In genomic region chr6:117552006-117552667, GRCm38 (mm10) we compare ENCODE assay signal across 9 mouse cellular contexts.
DNase-seq lines count a peak whose midpoint lies in the region; ATAC-seq and TF ChIP-seq lines count a peak whose summit lies in the region.
"Had no signal": no experiment of that assay in that cellular context is flagged by ENCODE, and none has a peak within 500 bp of the region (broad histone marks: within the 10 kb centered on the region; RNA-seq: fewer than 3 reads in every experiment).

No protein-coding gene starts in this region.

- DNase-seq in liver, adult 2 months (ENCODE audit: extremely low read depth, low read depth, low spot score) = peak; percentile 15
- peak; percentile 78 for DNase-seq in forebrain, embryonic 14.5 days (ENCODE audit: low spot score)
- DNase-seq in hindbrain, embryonic 11.5 days (ENCODE audit: low spot score) = peak; percentile 35
- DNase-seq in thymus, postnatal 25 days = no peak

- no peaks in the 10 kb centered on the region for H3K4me1 ChIP-seq in liver, adult 2 months (ENCODE audit: control insufficient read depth, insufficient read depth, low read length)
- no peaks in the 10 kb centered on the region for H3K4me1 ChIP-seq in liver, embryonic 12.5 days
- H3K4me1 ChIP-seq in forebrain, embryonic 14.5 days (ENCODE audit: control insufficient read depth, insufficient read depth, low read length) = no peaks in the 10 kb centered on the region
- H3K4me1 ChIP-seq in hindbrain, embryonic 11.5 days (replicated peaks; ENCODE audit: control insufficient read depth, insufficient read depth, low read length) = no peaks in the 10 kb centered on the region
- peaks cover 10% of the 10 kb centered on the region for H3K4me1 ChIP-seq in lung, embryonic 15.5 days
- peaks cover 9% of the 10 kb centered on the region; the same call in 1 of the 2 replicates for H3K4me1 ChIP-seq in stomach, embryonic 15.5 days

- no peaks in the 10 kb centered on the region for H3K9me3 ChIP-seq in liver, embryonic 12.5 days (replicated peaks)
- no peaks in the 10 kb centered on the region for H3K9me3 ChIP-seq in forebrain, embryonic 14.5 days (replicated peaks; ENCODE audit: control insufficient read depth, low read length)
- H3K9me3 ChIP-seq in hindbrain, embryonic 11.5 days (ENCODE audit: control insufficient read depth, low read length) = no peaks in the 10 kb centered on the region
- H3K9me3 ChIP-seq in lung, embryonic 15.5 days = no peaks in the 10 kb centered on the region
- H3K9me3 ChIP-seq in stomach, embryonic 15.5 days = no peaks in the 10 kb centered on the region

- ATAC-seq in liver, embryonic 12.5 days = no peak
- ATAC-seq in forebrain, embryonic 14.5 days = peak; percentile 90
- ATAC-seq in hindbrain, embryonic 11.5 days (ENCODE audit: low FRiP score) = peak; percentile 77
- peak; percentile 89 for ATAC-seq in lung, embryonic 15.5 days (ENCODE audit: borderline replicate concordance, extremely low read depth, low FRiP score, low TSS enrichment)
- peak; percentile 83 for ATAC-seq in stomach, embryonic 15.5 days (ENCODE audit: insufficient read depth, low FRiP score, low read depth)
- no peak for ATAC-seq in activated CD4-positive, CD25-positive, alpha-beta regulatory T cell, adult 4 months

- H3K4me3 ChIP-seq in liver, adult 2 months (ENCODE audit: insufficient read depth, low read depth, low read length) = no peak overlapping the region
- no peak overlapping the region for H3K4me3 ChIP-seq in liver, embryonic 12.5 days
- no peak overlapping the region for H3K4me3 ChIP-seq in forebrain, embryonic 14.5 days (ENCODE audit: low read depth, low read length)
- no peak overlapping the region for H3K4me3 ChIP-seq in hindbrain, embryonic 11.5 days (ENCODE audit: low read depth, low read length)
- H3K4me3 ChIP-seq in lung, embryonic 15.5 days = no peak overlapping the region
- H3K4me3 ChIP-seq in stomach, embryonic 15.5 days (replicated peaks) = no peak overlapping the region

- no peaks in the 10 kb centered on the region for H3K79me2 ChIP-seq in liver, adult 2 months (ENCODE audit: control insufficient read depth, insufficient read depth, low read length)

- H3K27me3 ChIP-seq in liver, adult 2 months (ENCODE audit: control insufficient read depth, insufficient read depth, low read length) = no peaks in the 10 kb centered on the region
- no peaks in the 10 kb centered on the region for H3K27me3 ChIP-seq in liver, embryonic 12.5 days (replicated peaks)
- no peaks in the 10 kb centered on the region for H3K27me3 ChIP-seq in forebrain, embryonic 14.5 days (replicated peaks; ENCODE audit: control insufficient read depth, insufficient read depth, low read length)
- H3K27me3 ChIP-seq in hindbrain, embryonic 11.5 days (ENCODE audit: control insufficient read depth, insufficient read depth, low read length) = no peaks in the 10 kb centered on the region
- H3K27me3 ChIP-seq in lung, embryonic 15.5 days = no peaks in the 10 kb centered on the region
- H3K27me3 ChIP-seq in stomach, embryonic 15.5 days (replicated peaks) = no peaks in the 10 kb centered on the region

- no peak overlapping the region for H3K9ac ChIP-seq in liver, adult 2 months (ENCODE audit: low read depth, low read length)
- no peak overlapping the region for H3K9ac ChIP-seq in liver, embryonic 12.5 days
- H3K9ac ChIP-seq in forebrain, embryonic 14.5 days (ENCODE audit: low read length) = no peak overlapping the region
- H3K9ac ChIP-seq in hindbrain, embryonic 11.5 days (ENCODE audit: low read depth, low read length) = no peak overlapping the region
- H3K9ac ChIP-seq in lung, embryonic 15.5 days = no peak overlapping the region
- no peak overlapping the region for H3K9ac ChIP-seq in stomach, embryonic 15.5 days

- no peak overlapping the region for H3K4me2 ChIP-seq in liver, embryonic 12.5 days
- no peak overlapping the region for H3K4me2 ChIP-seq in forebrain, embryonic 14.5 days (ENCODE audit: low read length)
- no peak overlapping the region for H3K4me2 ChIP-seq in hindbrain, embryonic 11.5 days (replicated peaks; ENCODE audit: low read depth, low read length)
- H3K4me2 ChIP-seq in lung, embryonic 15.5 days = no peak overlapping the region
- H3K4me2 ChIP-seq in stomach, embryonic 15.5 days = no peak overlapping the region

- no peak for TF ChIP-seq CTCF in liver, adult 2 months (IDR thresholded peaks at IDR 0.05; ENCODE audit: low read depth, low read length)

- WGBS in liver, adult 2 months = 56% methylated on average over 6 of the region's 6 CpGs
- WGBS in liver, embryonic 12.5 days (ENCODE audit: insufficient replicate concordance) = 33% methylated on average over 6 of the region's 6 CpGs
- 6% methylated on average over 6 of the region's 6 CpGs for WGBS in forebrain, embryonic 14.5 days
- WGBS in hindbrain, embryonic 11.5 days = 27% methylated on average over 6 of the region's 6 CpGs
- WGBS in lung, embryonic 15.5 days = 12% methylated on average over 6 of the region's 6 CpGs
- 11% methylated on average over 6 of the region's 6 CpGs for whole genome bisulfite sequencing in stomach, embryonic 15.5 days

- H3K36me3 ChIP-seq in liver, adult 2 months (ENCODE audit: control insufficient read depth, insufficient read depth, low read length) = no peaks in the 10 kb centered on the region
- H3K36me3 ChIP-seq in liver, embryonic 12.5 days = no peaks in the 10 kb centered on the region
- H3K36me3 ChIP-seq in forebrain, embryonic 14.5 days (ENCODE audit: control insufficient read depth, insufficient read depth, low read length) = no peaks in the 10 kb centered on the region
- no peaks in the 10 kb centered on the region for H3K36me3 ChIP-seq in hindbrain, embryonic 11.5 days (ENCODE audit: control insufficient read depth, insufficient read depth, low read length)
- no peaks in the 10 kb centered on the region for H3K36me3 ChIP-seq in lung, embryonic 15.5 days
- H3K36me3 ChIP-seq in stomach, embryonic 15.5 days = no peaks in the 10 kb centered on the region
- H3K36me3 ChIP-seq: G1E had no signal

- no peak for TF ChIP-seq POLR2A in liver, adult 2 months (IDR thresholded peaks at IDR 0.05; ENCODE audit: extremely low read depth, insufficient read depth, low read length)

- H3K27ac ChIP-seq in liver, adult 2 months (replicated peaks; ENCODE audit: insufficient read depth, low read depth, low read length) = no peak overlapping the region
- no peak overlapping the region for H3K27ac ChIP-seq in liver, embryonic 12.5 days
- H3K27ac ChIP-seq in forebrain, embryonic 14.5 days (ENCODE audit: low read depth, low read length) = no peak overlapping the region
- no peak overlapping the region for H3K27ac ChIP-seq in hindbrain, embryonic 11.5 days (ENCODE audit: low read depth, low read length)
- peak overlapping the region; percentile 42 for H3K27ac ChIP-seq in lung, embryonic 15.5 days
- H3K27ac ChIP-seq in stomach, embryonic 15.5 days = peak overlapping the region; percentile 83

Comparison
In these comparisons a context has a peak if more than half of its experiments do, and no peak if none do; other contexts are left out.
1. H3K27ac ChIP-seq: peak in lung, embryonic 15.5 days (single experiment) and stomach, embryonic 15.5 days (single experiment); none in liver, adult 2 months (single experiment), liver, embryonic 12.5 days (single experiment), forebrain, embryonic 14.5 days (single experiment) and hindbrain, embryonic 11.5 days (single experiment).
2. ATAC-seq: peak in forebrain, embryonic 14.5 days (single experiment), hindbrain, embryonic 11.5 days (single experiment), lung, embryonic 15.5 days (single experiment) and stomach, embryonic 15.5 days (single experiment); none in liver, embryonic 12.5 days (single experiment) and activated CD4-positive, CD25-positive, alpha-beta regulatory T cell, adult 4 months (single experiment).